Mouse (Mus musculus) liver, embryonic 18 days (tissue): ENCODE results near the gene Pisd. TPM values are rescaled to one million over a fixed set of nuclear protein-coding genes. Genes with fewer than 3 reads are reported as not detected.

Source experiments
- polyA plus RNA-seq: library from polyadenylated mRNA; depleted of rRNA; stranded (reverse); fragments of >200 nt; gene quantifications from 2 replicates; pipeline ENCODE4 v1.2.3, GENCODE M21; 2012; rRNA removed

Gene Pisd
- polyA plus RNA-seq: 35.4 and 36.0 TPM in 2 replicates

DNA sequence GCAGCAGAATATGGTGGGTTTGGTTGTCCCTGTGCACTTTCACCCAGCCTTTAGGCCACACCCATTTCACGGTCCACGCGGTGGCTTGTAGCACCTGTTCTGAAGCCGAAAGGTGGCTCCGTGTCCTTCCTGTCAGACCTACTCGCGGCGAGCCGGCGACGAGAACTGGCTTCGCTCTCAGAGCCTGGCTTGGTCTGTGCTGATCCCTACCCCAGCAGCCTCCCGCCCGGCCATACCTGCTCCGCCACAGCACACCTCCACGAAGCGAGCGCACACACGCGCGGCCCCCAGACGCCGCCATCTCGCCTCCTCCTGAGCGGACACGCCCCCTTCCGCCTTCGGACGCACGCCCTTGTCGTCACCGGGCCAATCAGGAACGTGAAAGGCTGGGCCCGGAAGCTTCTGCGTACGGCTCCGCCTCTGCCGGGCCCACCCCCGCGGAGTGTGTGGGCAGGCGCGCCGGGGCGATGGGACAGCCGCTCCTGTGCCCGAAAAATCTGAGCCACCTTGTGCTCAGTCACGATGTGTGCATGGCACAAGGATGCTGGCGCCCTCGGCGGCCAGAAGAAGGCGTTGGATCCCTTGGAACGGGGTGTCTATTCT, at the start of gene Pisd:
Pisd (minus strand) TSS at position 334 of the 603 bp plus-strand sequence.

DNA sequence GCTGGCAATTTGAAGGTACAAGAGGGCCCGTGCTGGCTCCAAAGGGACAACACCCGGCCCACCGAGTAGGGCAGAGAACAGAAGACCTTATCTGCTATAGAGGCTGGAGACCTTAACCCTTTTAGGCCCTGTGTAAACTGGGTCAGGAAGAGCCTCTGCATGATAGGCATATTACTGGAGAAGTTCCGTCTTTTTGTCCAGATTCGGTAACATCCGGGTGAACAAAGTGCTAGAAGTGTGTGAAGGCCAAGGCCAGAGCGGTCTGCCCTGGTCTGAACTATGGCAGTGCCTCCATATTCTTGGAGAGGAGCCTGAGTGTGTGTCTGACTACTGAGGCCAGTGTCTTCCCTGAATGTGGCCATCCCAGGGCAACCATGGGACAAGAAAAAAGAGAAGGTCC, 41.6 kb upstream of the Pisd start, which contains the start of gene Gm20671:
Gm20671 (minus strand) TSS at position 101 of the 400 bp plus-strand sequence.

Other genes with a start within 250 kb of the Pisd start
- gene Yes1, start 174.5 kb downstream of the Pisd start, polyA plus RNA-seq: 3.0 and 3.2 TPM in 2 replicates
- 0.22 and 0.45 TPM in 2 replicates for gene Gm20671, start 41.5 kb upstream of the Pisd start, polyA plus RNA-seq
- 3.3 and 4.5 TPM in 2 replicates for gene Prr14l, start 68.6 kb upstream of the Pisd start, polyA plus RNA-seq
- gene Depdc5, start 78.1 kb upstream of the Pisd start, polyA plus RNA-seq: 6.9 and 7.7 TPM in 2 replicates
- 91.4 and 97.0 TPM in 2 replicates for gene Ywhah, start 233.2 kb upstream of the Pisd start, polyA plus RNA-seq